Mouse (Mus musculus) hindbrain, embryonic 11.5 days (tissue): ENCODE data around the gene Rwdd3. TPM values are rescaled to one million over a fixed set of nuclear protein-coding genes. Genes with fewer than 3 reads are reported as not detected.
A peak's percentile ranks its signal among the peaks of the same experiment; 100 is the strongest.

Experiments used
- ATAC-seq: fragments of 200-750 bp; cut with Nextera tagmentation; 2 replicates; pipeline ENCODE4 v1.8.0; 2017; ENCODE audit warnings: mild to moderate bottlenecking, moderate TSS enrichment, moderate library complexity; ENCODE audit not compliant: low FRiP score
- DNase-seq: peaks from one replicate; pipeline ENCODE4 v3.0.0-alpha.2; 2015; ENCODE audit warnings: low spot score
- H3K27ac ChIP-seq: fragments of 300-500 bp; sonication (generic); 2 replicates; pipeline ENCODE4 v1.5.1; 2014; ENCODE audit warnings: mild to moderate bottlenecking, low read depth, low read length
- H3K27me3 ChIP-seq: fragments of 300-500 bp; sonication (generic); 2 replicates; pipeline ENCODE4 v1.6.1; 2014; ENCODE audit warnings: mild to moderate bottlenecking, low read length, moderate library complexity, mixed read lengths; ENCODE audit not compliant: control insufficient read depth, insufficient read depth
- H3K36me3 ChIP-seq: fragments of 300-500 bp; sonication (generic); 2 replicates; pipeline ENCODE4 v1.6.1; 2014; ENCODE audit warnings: mild to moderate bottlenecking, low read length, moderate library complexity, mixed read lengths; ENCODE audit not compliant: control insufficient read depth, insufficient read depth
- H3K4me1 ChIP-seq: fragments of 300-500 bp; sonication (generic); replicated peaks from 2 replicates; pipeline ENCODE4 v1.6.1; 2014; ENCODE audit warnings: low read length, mixed read lengths; ENCODE audit not compliant: control insufficient read depth, insufficient read depth
- H3K4me2 ChIP-seq: fragments of 300-500 bp; sonication (generic); replicated peaks from 2 replicates; pipeline ENCODE4 v1.6.1; 2014; ENCODE audit warnings: mild to moderate bottlenecking, low read depth, low read length
- H3K4me3 ChIP-seq: fragments of 300-500 bp; sonication (generic); 2 replicates; pipeline ENCODE4 v1.5.1; 2014; ENCODE audit warnings: low read depth, low read length
- H3K9ac ChIP-seq: fragments of 300-500 bp; sonication (generic); 2 replicates; pipeline ENCODE4 v1.6.1; 2014; ENCODE audit warnings: low read depth, low read length
- H3K9me3 ChIP-seq: fragments of 300-500 bp; sonication (generic); 2 replicates; pipeline ENCODE4 v1.6.1; 2016; ENCODE audit warnings: low read length; ENCODE audit not compliant: control insufficient read depth
- WGBS: fragments of 180-500 bp; shearing (Covaris S2); extraction: QIAGEN DNeasy Blood & Tissue Kit; methylation state at CpG from one replicate; pipeline ENCODE4 v1.1.7; 2014; 5-methylcytosine and 5-hydroxymethylcytosine counted together
- polyA plus RNA-seq: library from polyadenylated mRNA; unstranded; fragments of >200 nt; fragmentation: Nextera tagmentation; extraction: Ambion mirVana; gene quantifications from 2 replicates; pipeline ENCODE4 v1.2.1, GENCODE M21; 2014

The Rwdd3 gene
- polyA plus RNA-seq: 3.8 and 4.1 TPM in 2 replicates

- H3K9ac ChIP-seq: peak within 1 kb of the TSS; percentile 72
- H3K27ac ChIP-seq: peak within 1 kb of the TSS; percentile 42; the same call in 1 of the 2 replicates
- WGBS: under 1% methylated on average over 38 of the region's 40 CpGs
- no peaks in the 10 kb centered on the region for H3K4me1 ChIP-seq
- H3K4me3 ChIP-seq: peak within 1 kb of the TSS; percentile 58
- H3K4me2 ChIP-seq: peak within 1 kb of the TSS; percentile 80
- DNase-seq: peak; percentile 95
- no peaks in the 10 kb centered on the region for H3K36me3 ChIP-seq
- H3K9me3 ChIP-seq: no peaks in the 10 kb centered on the region
- H3K27me3 ChIP-seq: no peaks in the 10 kb centered on the region
- ATAC-seq: peak; percentile 96
These were observed at the start of gene Rwdd3 for GRCm38 (mm10) chr3:121171243-121171871. TSS of gene Rwdd3 (minus strand) at chr3:121171695.

GRCm38 (mm10) chr3:121217011-121217410 lies 45.5 kb upstream of the Rwdd3 start:
- no peaks in the 10 kb centered on the region for H3K4me1 ChIP-seq
- H3K36me3 ChIP-seq: no peaks in the 10 kb centered on the region
- H3K4me2 ChIP-seq: no peak overlapping the region
- H3K27me3 ChIP-seq: no peaks in the 10 kb centered on the region
- WGBS: 91% methylated on average over 6 of the region's 6 CpGs
- H3K9ac ChIP-seq: no peak overlapping the region
- no peak for ATAC-seq
- H3K9me3 ChIP-seq: no peaks in the 10 kb centered on the region
- H3K4me3 ChIP-seq: no peak overlapping the region
- H3K27ac ChIP-seq: no peak overlapping the region
- DNase-seq: no peak

GRCm38 (mm10) chr3:121213501-121213900 lies 42.0 kb upstream of the Rwdd3 start:
- no peak for ATAC-seq
- no peak overlapping the region for H3K9ac ChIP-seq
- no peaks in the 10 kb centered on the region for H3K4me1 ChIP-seq
- no peak overlapping the region for H3K4me3 ChIP-seq
- no peak overlapping the region for H3K4me2 ChIP-seq
- H3K27me3 ChIP-seq: no peaks in the 10 kb centered on the region
- DNase-seq: no peak
- 87% methylated on average over 3 of the region's 3 CpGs for WGBS
- H3K9me3 ChIP-seq: no peaks in the 10 kb centered on the region
- no peaks in the 10 kb centered on the region for H3K36me3 ChIP-seq
- H3K27ac ChIP-seq: no peak overlapping the region

GRCm38 (mm10) chr3:121212156-121212555 lies 40.7 kb upstream of the Rwdd3 start:
- WGBS: 35% methylated on average over 1 of the region's 1 CpGs

GRCm38 (mm10) chr3:121208994-121209393 lies 37.5 kb upstream of the Rwdd3 start:
- H3K4me1 ChIP-seq: no peaks in the 10 kb centered on the region
- H3K9me3 ChIP-seq: no peaks in the 10 kb centered on the region
- DNase-seq: no peak
- H3K4me2 ChIP-seq: no peak overlapping the region
- H3K9ac ChIP-seq: no peak overlapping the region
- no peaks in the 10 kb centered on the region for H3K36me3 ChIP-seq
- no peak for ATAC-seq
- no peak overlapping the region for H3K27ac ChIP-seq
- H3K27me3 ChIP-seq: no peaks in the 10 kb centered on the region
- 94% methylated on average over 5 of the region's 5 CpGs for WGBS
- no peak overlapping the region for H3K4me3 ChIP-seq

More at GRCm38 (mm10) chr3:121212156-121212555, 40.7 kb upstream of the Rwdd3 start:
- Histone ChIP-seq H3K9me3 (no peaks in the 10 kb centered on the region), H3K4me2 (no peak overlapping the region), H3K4me1 (no peaks in the 10 kb centered on the region), H3K4me3 (no peak overlapping the region), H3K27me3 (no peaks in the 10 kb centered on the region), H3K36me3 (no peaks in the 10 kb centered on the region), H3K27ac (no peak overlapping the region), H3K9ac (no peak overlapping the region)
- ATAC-seq (no peak), DNase-seq (no peak)

- 84% methylated on average over 19 of the region's 19 CpGs for WGBS
- Histone ChIP-seq H3K27ac (no peak overlapping the region), H3K36me3 (no peaks in the 10 kb centered on the region), H3K4me2 (no peak overlapping the region), H3K4me1 (no peaks in the 10 kb centered on the region), H3K9ac (no peak overlapping the region), H3K4me3 (no peak overlapping the region), H3K27me3 (no peaks in the 10 kb centered on the region), H3K9me3 (no peaks in the 10 kb centered on the region)
- no peak for DNase-seq
- no peak for ATAC-seq
These were observed 34.8 kb upstream of the Rwdd3 start for GRCm38 (mm10) chr3:121206202-121206882.

GRCm38 (mm10) chr3:121202638-121203037 lies 31.1 kb upstream of the Rwdd3 start:
- ATAC-seq (no peak), DNase-seq (no peak)
- Histone ChIP-seq H3K4me2 (no peak overlapping the region), H3K4me1 (no peaks in the 10 kb centered on the region), H3K36me3 (no peaks in the 10 kb centered on the region), H3K27ac (no peak overlapping the region), H3K9ac (no peak overlapping the region), H3K9me3 (no peaks in the 10 kb centered on the region), H3K4me3 (no peak overlapping the region), H3K27me3 (no peaks in the 10 kb centered on the region)
- 87% methylated on average over 2 of the region's 2 CpGs for WGBS

- no peak overlapping the region for H3K9ac ChIP-seq
- no peak overlapping the region for H3K27ac ChIP-seq
- no peak overlapping the region for H3K4me3 ChIP-seq
- DNase-seq (peak; percentile 8), ATAC-seq (peak; percentile 56; the same call in 1 of the 2 replicates)
- 71% methylated on average over 11 of the region's 11 CpGs for WGBS
- no peaks in the 10 kb centered on the region for H3K9me3 ChIP-seq
- no peaks in the 10 kb centered on the region for H3K36me3 ChIP-seq
- no peaks in the 10 kb centered on the region for H3K4me1 ChIP-seq
- no peaks in the 10 kb centered on the region for H3K27me3 ChIP-seq
- H3K4me2 ChIP-seq: no peak overlapping the region
These were observed 29.7 kb upstream of the Rwdd3 start for GRCm38 (mm10) chr3:121201012-121201747.
